Mouse (Mus musculus) kidney, postnatal 36 days (tissue): ENCODE measurements around the gene Polr2a.
"Not testable (repeated sequence)": the region's sequence is repeated elsewhere in the genome, so short reads cannot be mapped to it uniquely, and the experiment has no call there.

ENCODE experiments used
- DNase-seq, 2 experiments: peaks; one replicate each; pipeline ENCODE4 v3.0.0; 2021 to 2022; ENCODE audit warnings: mixed read lengths in 2 of 2

Polr2a gene

GRCm38 (mm10) chr11:69703814-69704612 is 54.4 kb downstream of the Polr2a start:
- DNase-seq: no peak

DNA sequence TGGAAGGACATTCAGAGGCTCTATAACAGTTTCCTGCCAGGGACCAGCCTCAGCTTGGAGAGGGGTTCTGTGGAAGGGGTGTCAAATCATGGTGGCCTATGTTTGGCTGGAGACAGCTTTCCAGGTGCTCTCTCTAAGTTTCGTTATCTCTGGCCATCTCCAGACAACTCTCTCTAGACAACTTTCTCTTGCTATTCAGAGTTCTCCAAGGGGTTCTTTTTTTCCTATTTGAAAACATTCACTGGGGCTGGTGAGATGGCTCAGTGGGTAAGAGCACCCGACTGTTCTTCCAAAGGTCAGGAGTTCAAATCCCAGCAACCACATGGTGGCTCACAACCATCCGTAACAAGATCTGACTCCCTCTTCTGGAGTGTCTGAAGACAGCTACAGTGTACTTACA is 55.1 kb downstream of the Polr2a start:
- DNase-seq: not testable (repeated sequence)

- not testable (repeated sequence) for DNase-seq
These were observed 55.6 kb downstream of the Polr2a start for GRCm38 (mm10) chr11:69702886-69703285.

- no peak for DNase-seq
These were observed 58.8 kb downstream of the Polr2a start for GRCm38 (mm10) chr11:69699595-69699994.

DNA sequence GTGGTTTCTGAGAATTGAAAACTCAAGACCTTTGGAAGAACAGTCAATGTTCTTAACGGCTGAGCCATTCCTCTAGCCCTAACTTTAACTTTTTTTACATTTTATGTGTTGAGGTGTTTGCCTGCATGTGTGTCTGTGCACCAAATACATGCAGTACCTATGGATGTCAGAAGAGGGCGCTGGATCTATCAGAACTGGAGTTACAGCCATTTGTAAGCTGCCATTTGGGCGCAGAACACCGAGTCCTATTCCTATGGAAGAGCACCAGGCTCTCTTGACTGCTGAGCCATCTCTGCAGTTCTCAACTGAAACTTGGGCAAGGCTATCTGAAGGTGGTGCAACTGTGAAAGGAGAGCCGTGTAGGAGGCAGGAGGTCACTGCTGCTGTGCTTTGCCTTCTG is 59.9 kb downstream of the Polr2a start:
- DNase-seq: no peak

DNA sequence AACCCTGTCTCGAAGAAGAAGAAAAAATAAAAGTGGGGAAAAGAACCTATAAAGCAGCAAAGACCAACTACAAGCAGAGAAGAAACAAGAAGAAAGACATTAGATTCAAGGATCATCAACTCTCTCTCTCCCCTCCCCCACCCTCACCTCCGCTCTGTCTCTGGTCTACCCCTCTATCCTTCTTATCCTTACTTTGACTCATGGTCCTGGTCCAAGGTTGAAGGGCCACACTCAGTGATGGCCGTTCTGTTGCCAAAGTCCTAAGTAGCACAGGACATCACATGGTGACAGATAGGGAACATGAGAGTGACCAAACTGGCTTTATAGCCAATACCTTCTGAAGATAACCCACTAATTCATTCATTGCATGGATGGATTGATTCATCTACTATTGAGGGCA is 61.0 kb downstream of the Polr2a start:
- DNase-seq: no peak

DNA sequence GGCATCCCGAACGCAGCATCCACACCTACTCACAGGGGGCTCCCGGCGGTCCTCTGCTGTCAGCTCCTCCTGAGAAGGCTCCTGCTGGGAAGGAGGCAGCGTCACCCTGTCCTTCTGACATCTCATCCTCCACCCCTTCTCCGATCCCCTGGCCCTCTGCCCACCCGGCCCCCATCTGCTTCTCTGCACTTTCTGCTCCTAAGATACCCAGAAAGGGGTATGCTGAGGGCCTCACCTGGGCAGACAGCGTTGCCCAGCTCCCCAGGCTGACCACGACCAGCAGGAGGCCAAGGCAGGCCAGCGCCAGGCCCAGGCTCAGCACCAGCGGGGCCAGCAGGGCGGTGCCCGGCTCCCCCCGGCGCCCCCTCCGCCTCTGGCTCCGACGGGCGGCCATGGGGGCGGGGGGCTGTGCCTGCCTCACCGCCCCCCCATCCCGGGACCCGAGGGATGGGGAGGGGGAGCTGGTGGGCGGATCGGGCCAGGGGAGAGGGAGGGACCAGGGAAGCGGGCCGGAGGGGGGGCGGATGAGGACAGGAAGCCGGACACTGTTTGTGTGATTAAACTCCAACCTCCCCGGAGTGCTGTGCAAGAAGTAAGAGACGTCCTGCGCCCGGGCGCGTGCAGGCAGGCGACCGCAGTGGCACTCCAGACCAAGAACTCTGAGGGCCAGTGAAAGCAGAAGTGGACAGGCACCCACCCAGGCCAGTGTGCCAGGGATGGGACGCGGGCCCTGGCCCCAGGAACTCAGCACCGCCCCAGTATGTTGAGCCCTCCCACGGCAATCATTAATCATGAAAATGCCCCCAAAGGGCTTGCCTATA is 62.9 kb downstream of the Polr2a start, which contains the start of the genes Tnfsf12 and Tnfsfm13:
Gene Tnfsf12, minus strand, starts transcription at position 489 of the 821 bp plus-strand sequence.
Gene Tnfsfm13, minus strand, starts transcription at position 738 of the 821 bp plus-strand sequence.
- peak; percentile 85 to 89 for DNase-seq

- DNase-seq: no peak
These were observed 63.4 kb downstream of the Polr2a start for GRCm38 (mm10) chr11:69695046-69695360.

DNA sequence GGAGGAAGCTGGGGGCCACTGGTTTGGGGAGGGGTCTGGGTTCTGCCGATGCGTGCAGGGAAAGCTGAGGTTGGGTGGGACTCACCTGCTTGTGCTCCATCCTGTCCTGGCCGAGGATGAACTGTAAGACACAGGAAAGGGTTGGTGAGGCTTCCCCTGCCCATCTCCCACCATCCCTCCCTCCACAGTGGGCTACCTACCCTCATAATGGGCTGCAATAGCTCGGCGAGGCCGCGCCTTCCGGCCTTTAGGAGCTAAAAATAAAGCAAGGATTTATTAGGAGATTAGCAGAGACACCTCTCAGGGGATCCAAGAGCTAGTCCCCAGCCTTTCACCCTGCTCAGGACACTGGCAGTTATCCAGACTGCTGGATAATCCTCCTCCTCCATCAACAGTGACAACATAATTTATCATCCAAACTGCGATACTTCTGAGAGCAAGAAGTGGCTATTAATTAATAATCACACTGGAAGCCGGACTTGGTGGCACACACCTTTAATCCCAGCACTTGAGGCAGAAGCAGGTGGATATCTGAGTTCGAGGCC is 64.9 kb downstream of the Polr2a start:
- peak in 1 of 2 experiments; percentile 36 for DNase-seq

DNA sequence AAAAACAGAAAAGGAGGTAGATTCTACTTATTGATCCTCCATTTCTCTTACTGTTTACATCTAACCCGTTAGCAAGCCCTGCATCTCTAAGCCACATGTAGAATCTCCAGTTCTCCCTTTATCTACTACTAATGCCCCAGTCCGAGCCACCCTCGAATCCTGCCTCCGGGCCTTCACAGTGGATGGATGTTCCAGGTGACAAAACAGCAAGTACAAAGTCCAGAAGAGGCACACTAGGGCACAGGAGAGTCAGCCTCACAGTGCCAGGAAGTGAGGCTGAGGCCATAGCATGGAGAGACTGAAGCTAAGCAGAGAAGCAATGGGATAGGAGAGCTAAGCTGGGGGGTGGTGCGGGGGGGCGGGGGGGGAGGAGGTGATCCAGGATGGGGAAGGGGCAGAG is 65.6 kb downstream of the Polr2a start:
- peak; percentile 75 to 82 for DNase-seq

- DNase-seq: peak in 1 of 2 experiments; percentile 32
These were observed 66.1 kb downstream of the Polr2a start for GRCm38 (mm10) chr11:69692196-69692811.

DNA sequence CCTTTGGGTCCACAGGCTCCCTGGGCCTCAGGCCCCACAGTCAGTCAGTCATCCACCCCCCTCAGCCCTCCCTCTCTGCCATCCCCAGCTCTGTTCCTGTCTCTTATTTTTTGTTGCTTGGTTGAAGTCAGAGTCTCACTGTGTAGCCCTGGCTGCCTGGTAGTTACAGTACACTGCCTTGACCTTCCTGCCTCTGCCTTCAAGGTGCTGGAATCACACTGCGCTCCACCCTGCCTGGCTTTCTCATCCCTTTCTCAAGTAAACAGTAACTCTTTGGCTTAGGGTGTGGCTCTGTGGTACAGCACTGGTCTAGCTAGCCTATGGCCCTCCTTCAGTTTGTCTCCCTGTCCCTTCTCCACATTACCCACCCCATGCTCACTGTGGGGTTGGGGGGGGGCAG is 68.5 kb downstream of the Polr2a start:
- DNase-seq: peak; percentile 63

DNA sequence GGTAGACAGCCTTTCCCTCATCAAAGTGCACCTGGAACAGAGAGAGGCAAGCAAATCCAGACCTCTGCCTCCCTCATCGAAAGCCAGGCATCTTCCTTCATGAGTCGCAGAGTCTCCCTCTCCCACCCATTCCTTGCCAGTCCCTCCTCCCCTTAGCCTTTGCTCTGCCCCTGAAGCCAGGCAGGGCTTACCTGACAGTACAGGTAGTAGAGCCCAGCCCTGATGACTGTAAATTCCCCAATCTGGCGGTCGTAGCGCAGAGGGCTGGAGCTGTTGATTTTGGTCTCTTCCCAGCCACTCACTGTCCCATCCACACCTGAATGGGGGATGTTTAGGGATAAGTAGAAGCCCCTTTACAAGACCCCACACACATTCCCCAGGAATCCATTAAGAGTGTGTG is 71.4 kb downstream of the Polr2a start:
- no peak for DNase-seq

- peak; percentile 84 to 93 for DNase-seq
These were observed 72.1 kb downstream of the Polr2a start for GRCm38 (mm10) chr11:69686377-69686776.

- DNase-seq: peak; percentile 91 to 94
These were observed 72.8 kb downstream of the Polr2a start, which contains the start of gene Tnfsf13 for GRCm38 (mm10) chr11:69685526-69686148. Gene Tnfsf13 (minus strand): TSS chr11:69685784.

GRCm38 (mm10) chr11:69684936-69685335 is 73.5 kb downstream of the Polr2a start:
- no peak for DNase-seq

- peak in 1 of 2 experiments; percentile 33 for DNase-seq
These were observed 74.2 kb downstream of the Polr2a start for GRCm38 (mm10) chr11:69684128-69684745.
